In the genomic region with DNA sequence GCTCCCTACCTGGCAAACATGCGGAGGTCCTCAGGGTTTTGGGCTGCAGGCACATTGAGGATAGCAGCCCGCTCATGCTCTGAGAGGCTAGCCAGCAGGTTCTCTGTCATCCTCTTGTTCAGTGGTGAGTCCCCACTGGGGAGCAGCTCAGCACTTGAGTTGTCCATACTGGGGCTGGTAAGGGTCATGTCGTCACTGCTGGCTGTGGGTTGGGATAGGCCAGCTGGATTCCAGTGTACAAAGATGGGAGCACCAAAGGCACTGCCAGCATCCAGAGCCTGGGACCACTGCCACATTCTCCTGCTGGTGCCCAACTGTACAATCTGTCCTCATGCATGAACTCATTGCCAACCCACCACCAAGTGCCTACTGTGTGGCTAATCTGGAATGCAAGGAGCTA, we compare ENCODE assay signal across 17 mouse cellular contexts. TPM values are rescaled to one million over a fixed set of nuclear protein-coding genes. Genes with fewer than 3 reads are reported as not detected.
DNase-seq lines count a peak whose midpoint lies in the region; TF ChIP-seq lines count a peak whose summit lies in the region.
"Had no signal": no experiment of that assay in that cellular context is flagged by ENCODE, and none has a peak within 500 bp of the region (broad histone marks: within the 10 kb centered on the region; RNA-seq: fewer than 3 reads in every experiment).

No protein-coding gene starts in this region.

- H3K4me3 ChIP-seq in layer of hippocampus, adult 2 months = no peak overlapping the region
- no peak overlapping the region for H3K4me3 ChIP-seq in cerebellum, adult 2 months (replicated peaks; ENCODE audit: insufficient read depth, low read depth, low read length)
- H3K4me3 ChIP-seq: embryonic facial prominence, embryonic 10.5 days; neural tube, embryonic 12.5 days had no signal

- DNase-seq in heart, adult 18-20 months = peak; percentile 31 to 53
- no peak for DNase-seq in heart, postnatal 36 days
- no peak for DNase-seq in layer of hippocampus, adult 2 months (ENCODE audit: low spot score in 2 of 2)
- DNase-seq in layer of hippocampus, adult 9-10 months (ENCODE audit: low spot score) = no peak
- DNase-seq in brain, adult 2 months (ENCODE audit: low read depth, low spot score) = peak; percentile 65
- peak; percentile 50 to 57 for DNase-seq in cerebellum, adult 2 months
- DNase-seq in spleen, adult 18-20 months = no peak
- no peak for DNase-seq in thymus, postnatal 25 days
- DNase-seq: kidney, postnatal 14 days; lung, postnatal 36 days; midbrain, embryonic 14.5 days had no signal

- no peak for TF ChIP-seq POLR2A in cerebellum, adult 2 months (IDR thresholded peaks at IDR 0.05; ENCODE audit: borderline replicate concordance, insufficient read depth, low read length)

- intact Hi-C loops in heart, postnatal 36 days (cut with DNase I) = no loop called here

- 42% methylated on average over 3 of the region's 3 CpGs for WGBS in cerebellum, adult 2 months

- H3K4me1 ChIP-seq in cerebellum, adult 2 months (ENCODE audit: control insufficient read depth, insufficient read depth, low read length) = peaks cover 65% of the 10 kb centered on the region
- H3K4me1 ChIP-seq: neural tube, embryonic 12.5 days had no signal

- no peaks in the 10 kb centered on the region for H3K27me3 ChIP-seq in cerebellum, adult 2 months (ENCODE audit: control insufficient read depth, insufficient read depth, low read length)
- H3K27me3 ChIP-seq: neural tube, embryonic 12.5 days had no signal

- TF ChIP-seq CTCF in layer of hippocampus, adult 2 months (conservative IDR thresholded peaks at IDR 0.05) = no peak
- TF ChIP-seq CTCF in cerebellum, adult 2 months (IDR thresholded peaks at IDR 0.05; ENCODE audit: borderline replicate concordance, insufficient read depth, low read depth, low read length) = no peak

- peak overlapping the region; percentile 82; the same call in 1 of the 2 replicates for H3K27ac ChIP-seq in layer of hippocampus, adult 2 months
- 0 out of 2 replicates have a peak overlapping the region, but pooled peaks have one; percentile 29 for H3K27ac ChIP-seq in cerebellum, adult 2 months (ENCODE audit: insufficient read depth, low read length)
- H3K27ac ChIP-seq: embryonic facial prominence, embryonic 10.5 days; neural tube, embryonic 12.5 days had no signal

RNA-seq across cellular contexts. Expression of gene Mpg, which starts 7.6 kb away (rescaled TPM):
- total RNA-seq in heart, adult 18-20 months (2021) = 1 to 10 TPM; 5.6 TPM
- total RNA-seq in heart, postnatal 36 days (2021) = 1 to 10 TPM; 6.7 TPM
- 10 to 100 TPM; 15.6 to 20.5 TPM for total RNA-seq in layer of hippocampus, adult 2 months (2021)
- polyA plus RNA-seq in cerebellum, adult 2 months (2012; rRNA removed) = 14.8 and 15.2 TPM in 2 replicates

RNA-seq across cellular contexts. Expression of gene Rhbdf1, which starts 11.8 kb away (rescaled TPM):
- total RNA-seq in heart, adult 18-20 months (2021) = 10 to 100 TPM; 19.2 to 19.3 TPM
- total RNA-seq in heart, postnatal 36 days (2021) = 10 to 100 TPM; 24.3 to 25.1 TPM
- total RNA-seq in layer of hippocampus, adult 2 months (2021) = 10 to 100 TPM; 13.4 to 13.8 TPM
- 31.3 and 32.1 TPM in 2 replicates for polyA plus RNA-seq in cerebellum, adult 2 months (2012; rRNA removed)

RNA-seq across cellular contexts. Expression of gene Snrnp25, which starts 28.7 kb away (rescaled TPM):
- total RNA-seq in heart, adult 18-20 months (2021) = 10 to 100 TPM; 11.1 to 12.3 TPM
- 10 to 100 TPM; 11.1 to 12.2 TPM for total RNA-seq in heart, postnatal 36 days (2021)
- total RNA-seq in layer of hippocampus, adult 2 months (2021) = 10 to 100 TPM; 20.6 to 22.4 TPM
- 48.2 and 51.5 TPM in 2 replicates for polyA plus RNA-seq in cerebellum, adult 2 months (2012; rRNA removed)

RNA-seq across cellular contexts. Expression of gene Nprl3, which starts 33.6 kb away (rescaled TPM):
- 10 to 100 TPM; 22.6 to 28.5 TPM for total RNA-seq in heart, adult 18-20 months (2021)
- 10 to 100 TPM; 26.1 to 28.5 TPM for total RNA-seq in heart, postnatal 36 days (2021)
- total RNA-seq in layer of hippocampus, adult 2 months (2021) = 10 to 100 TPM; 62.0 to 64.1 TPM
- 81.0 and 86.9 TPM in 2 replicates for polyA plus RNA-seq in cerebellum, adult 2 months (2012; rRNA removed)

RNA-seq across cellular contexts. Expression of gene Il9r, which starts 33.8 kb away (rescaled TPM):
- under 1 TPM; 0.07 to 0.46 TPM for total RNA-seq in heart, adult 18-20 months (2021)
- total RNA-seq in heart, postnatal 36 days (2021) = under 1 TPM in 1 of 2 experiments, not detected in 1; 0.11 TPM
- total RNA-seq in layer of hippocampus, adult 2 months (2021) = not detected
- not detected in 2 replicates for polyA plus RNA-seq in cerebellum, adult 2 months (2012; rRNA removed)
- total RNA-seq: left cerebral cortex, postnatal 25 days had no signal
- polyA plus RNA-seq: embryonic facial prominence, embryonic 10.5 days; heart, embryonic 14.5 days; intestine, postnatal 0 days; liver, embryonic 16.5 days; midbrain, embryonic 14.5 days had no signal

Comparison
In these comparisons a context has a peak if more than half of its experiments do, and no peak if none do; other contexts are left out.
1. DNase-seq: peak in heart, adult 18-20 months (2 of 2), brain, adult 2 months (single experiment) and cerebellum, adult 2 months (2 of 2); none in heart, postnatal 36 days (0 of 2), layer of hippocampus, adult 2 months (0 of 2), layer of hippocampus, adult 9-10 months (single experiment), spleen, adult 18-20 months (0 of 2) and thymus, postnatal 25 days (single experiment).